Mouse (Mus musculus) kidney, embryonic 14.5 days (tissue): ENCODE measurements at regions not wholly inside any gene's neighbourhood (a gene's known extent, or its start where the extent isn't known, plus 50 kb on each side); places are given as distances from the start of the nearest gene placed in this dataset. TPM values are rescaled to one million over a fixed set of nuclear protein-coding genes. Genes with fewer than 3 reads are reported as not detected.

ENCODE experiments used
- ATAC-seq: fragments of 200-750 bp; cut with Nextera tagmentation; 2 replicates; pipeline ENCODE4 v1.8.0; 2017; ENCODE audit warnings: moderate number of reproducible peaks, mild to moderate bottlenecking, moderate TSS enrichment, moderate library complexity; ENCODE audit not compliant: low FRiP score, low TSS enrichment
- H3K27ac ChIP-seq: fragments of 300-500 bp; sonication (generic); 2 replicates; pipeline ENCODE4 v1.5.1; 2014; ENCODE audit warnings: low read depth, mild to moderate bottlenecking, low read length, moderate library complexity, mixed read lengths
- H3K27me3 ChIP-seq: fragments of 300-500 bp; sonication (generic); 2 replicates; pipeline ENCODE4 v1.6.1; 2014; ENCODE audit warnings: mild to moderate bottlenecking, low read length; ENCODE audit not compliant: control insufficient read depth, insufficient read depth
- H3K36me3 ChIP-seq: fragments of 300-500 bp; sonication (generic); 2 replicates; pipeline ENCODE4 v1.6.1; 2014; ENCODE audit warnings: low read length, mixed read lengths; ENCODE audit not compliant: control insufficient read depth, insufficient read depth
- H3K4me1 ChIP-seq: fragments of 300-500 bp; sonication (generic); 2 replicates; pipeline ENCODE4 v1.6.1; 2014; ENCODE audit warnings: low read length, mixed read lengths; ENCODE audit not compliant: control insufficient read depth, insufficient read depth
- H3K4me2 ChIP-seq: fragments of 300-500 bp; sonication (generic); replicated peaks from 2 replicates; pipeline ENCODE4 v1.6.1; 2014; ENCODE audit warnings: low read depth, mild to moderate bottlenecking, low read length
- H3K4me3 ChIP-seq: fragments of 300-500 bp; sonication (generic); 2 replicates; pipeline ENCODE4 v1.5.1; 2014; ENCODE audit warnings: mild to moderate bottlenecking, low read length
- H3K9ac ChIP-seq: fragments of 300-500 bp; sonication (generic); 2 replicates; pipeline ENCODE4 v1.6.1; 2014; ENCODE audit warnings: low read depth, mild to moderate bottlenecking, low read length, moderate library complexity
- H3K9me3 ChIP-seq: fragments of 300-500 bp; sonication (generic); 2 replicates; pipeline ENCODE4 v1.6.1; 2016; ENCODE audit warnings: low read length; ENCODE audit not compliant: control insufficient read depth
- WGBS: fragments of 180-500 bp; shearing (Covaris S2); extraction: QIAGEN DNeasy Blood & Tissue Kit; methylation state at CpG from one replicate; pipeline ENCODE4 v1.1.7; 2014; 5-methylcytosine and 5-hydroxymethylcytosine counted together
- microRNA-seq: library from miRNA; unstranded; fragments of <30 nt; microRNA quantifications from one replicate; pipeline ENCODE4, GENCODE M21; 2016

GRCm38 (mm10) chr13:6484418-6484817 is 63.5 kb upstream of the Pitrm1 start:
- H3K4me3 ChIP-seq = no peak overlapping the region
- H3K4me1 ChIP-seq = no peaks in the 10 kb centered on the region
- no peak overlapping the region for H3K9ac ChIP-seq
- no peaks in the 10 kb centered on the region for H3K9me3 ChIP-seq
- H3K27me3 ChIP-seq = no peaks in the 10 kb centered on the region
- ATAC-seq = no peak
- H3K27ac ChIP-seq = no peak overlapping the region
- no peaks in the 10 kb centered on the region for H3K36me3 ChIP-seq
- H3K4me2 ChIP-seq = no peak overlapping the region

GRCm38 (mm10) chr13:6487837-6488236 is 60.1 kb upstream of the Pitrm1 start:
- no peaks in the 10 kb centered on the region for H3K36me3 ChIP-seq
- no peaks in the 10 kb centered on the region for H3K27me3 ChIP-seq
- 86% methylated on average over 3 of the region's 3 CpGs for WGBS
- H3K27ac ChIP-seq = no peak overlapping the region
- H3K9ac ChIP-seq = no peak overlapping the region
- no peak for ATAC-seq
- no peaks in the 10 kb centered on the region for H3K4me1 ChIP-seq
- H3K9me3 ChIP-seq = no peaks in the 10 kb centered on the region
- H3K4me3 ChIP-seq = no peak overlapping the region
- H3K4me2 ChIP-seq = no peak overlapping the region

- Histone ChIP-seq H3K4me3 (no peak overlapping the region), H3K9me3 (no peaks in the 10 kb centered on the region), H3K36me3 (no peaks in the 10 kb centered on the region), H3K9ac (no peak overlapping the region), H3K4me2 (no peak overlapping the region), H3K27me3 (no peaks in the 10 kb centered on the region), H3K27ac (no peak overlapping the region), H3K4me1 (no peaks in the 10 kb centered on the region)
- peak; percentile 28; the same call in 1 of the 2 replicates for ATAC-seq
- 43% methylated on average over 5 of the region's 5 CpGs for WGBS
Measured at GRCm38 (mm10) chr13:6492916-6493619, 54.9 kb upstream of the Pitrm1 start.

Small RNAs in the stretch of these regions (microRNA-seq; reads per million reads assigned to microRNA genes)
- gene Gm26259 = not detected
